Mouse (Mus musculus): ENCODE data around the gene Entpd6.

The Entpd6 gene

DNA sequence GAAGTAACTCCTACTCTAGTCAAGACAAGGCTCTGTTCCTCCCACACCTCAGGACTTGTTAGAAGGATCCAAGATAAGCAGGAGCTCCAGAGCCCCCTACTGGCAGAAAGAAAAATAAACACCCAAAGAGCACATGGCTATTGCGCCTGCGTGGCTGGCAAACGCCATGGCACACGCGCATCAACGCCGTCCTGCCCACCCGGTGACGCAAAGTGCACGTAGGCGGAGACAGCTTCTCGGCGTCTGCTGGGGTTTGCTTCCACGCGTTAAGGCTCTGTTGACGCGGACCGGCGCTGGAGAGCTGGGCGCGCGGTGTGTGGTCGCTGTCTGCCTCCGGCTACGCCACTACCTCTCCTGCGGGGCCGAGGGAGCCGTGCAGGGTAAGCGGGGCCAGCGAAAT is at the start of gene Entpd6:
TSS of gene Entpd6 (plus strand) at position 189 of the 400 bp plus-strand sequence.
- peak; percentile 95 for DNase-seq

DNA sequence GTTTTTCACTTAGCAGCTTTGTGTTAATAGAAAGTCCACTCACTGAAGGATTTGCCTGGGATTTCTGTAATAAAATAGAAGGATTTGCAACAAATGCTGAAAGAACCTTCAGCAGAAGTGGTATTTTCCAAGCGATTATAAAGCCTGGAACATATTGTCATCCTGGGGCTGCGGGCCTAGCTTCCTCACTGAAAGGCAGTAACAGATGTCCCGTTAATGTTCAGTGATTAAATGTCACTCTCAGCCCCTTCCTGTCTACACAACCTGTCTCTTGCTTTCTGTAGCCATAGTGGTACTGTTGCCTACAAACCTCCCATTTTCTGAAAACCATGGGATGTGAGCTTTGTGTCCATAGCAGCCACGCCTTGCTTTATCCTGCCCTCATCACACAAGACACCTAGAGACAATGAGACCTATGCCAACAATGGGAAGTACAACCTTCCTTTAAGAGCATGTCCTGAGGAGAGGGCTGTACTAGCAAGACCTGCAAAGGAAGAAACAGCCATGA is 36.6 kb upstream of the Entpd6 start:
- no peak for DNase-seq

DNA sequence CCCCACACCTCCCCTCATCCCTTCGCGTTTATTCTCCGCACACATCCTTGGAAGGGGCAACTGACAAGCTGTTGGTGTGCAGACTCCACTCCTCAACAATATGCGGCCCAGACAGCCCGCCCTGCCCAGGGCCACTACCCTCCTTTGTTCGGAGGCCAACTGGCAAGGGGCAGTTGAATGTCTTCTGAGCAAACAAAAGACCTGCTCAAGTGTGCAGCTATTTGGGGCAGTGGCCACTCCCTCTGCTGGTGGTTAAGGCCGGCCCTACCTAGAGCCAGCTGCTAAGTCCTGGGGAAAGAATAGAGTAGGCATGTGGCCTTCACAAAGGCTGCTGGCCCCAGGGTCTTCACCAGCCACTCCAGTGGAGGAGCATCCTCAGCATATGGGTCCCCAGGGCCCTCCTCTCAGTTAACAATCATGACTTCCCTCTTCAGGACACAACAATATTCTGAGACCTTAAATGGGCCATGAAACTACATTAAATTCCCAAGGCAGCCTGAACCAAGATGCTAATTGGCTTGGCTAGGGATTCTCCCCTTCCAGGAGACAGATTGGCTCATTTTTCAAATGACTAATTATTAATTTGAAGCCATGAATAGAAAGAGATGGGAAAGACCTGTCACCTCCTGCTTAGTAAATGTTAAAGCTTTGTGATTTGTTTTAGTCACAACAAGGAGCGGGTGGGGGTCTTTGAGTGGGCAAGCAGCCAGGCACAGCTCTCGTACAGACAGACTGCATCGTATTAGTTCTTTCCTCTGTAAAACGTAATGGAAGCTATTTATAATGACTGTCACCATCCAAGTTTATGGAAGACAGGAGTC is 12.9 kb upstream of the Entpd6 start:
- no peak for DNase-seq

DNA sequence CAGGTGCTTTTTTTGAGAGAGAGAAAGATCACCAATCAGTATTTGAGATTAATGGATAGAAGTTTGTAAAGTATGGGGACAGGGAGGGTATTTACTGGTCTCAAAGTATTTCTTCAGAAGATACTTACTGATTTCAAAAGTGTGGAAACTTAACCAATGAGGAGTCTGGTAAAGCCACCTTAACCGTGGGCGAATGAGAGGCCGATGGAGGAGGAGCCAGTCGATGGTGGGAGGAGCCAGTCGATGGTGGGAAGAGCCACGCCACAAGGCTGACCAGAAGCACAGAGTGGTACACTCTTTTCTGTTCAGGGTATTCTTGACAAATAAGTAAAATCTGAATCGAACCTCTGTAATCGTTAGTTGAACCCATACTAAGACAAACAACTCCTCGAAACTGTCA is 11.0 kb upstream of the Entpd6 start:
- DNase-seq = no peak

DNA sequence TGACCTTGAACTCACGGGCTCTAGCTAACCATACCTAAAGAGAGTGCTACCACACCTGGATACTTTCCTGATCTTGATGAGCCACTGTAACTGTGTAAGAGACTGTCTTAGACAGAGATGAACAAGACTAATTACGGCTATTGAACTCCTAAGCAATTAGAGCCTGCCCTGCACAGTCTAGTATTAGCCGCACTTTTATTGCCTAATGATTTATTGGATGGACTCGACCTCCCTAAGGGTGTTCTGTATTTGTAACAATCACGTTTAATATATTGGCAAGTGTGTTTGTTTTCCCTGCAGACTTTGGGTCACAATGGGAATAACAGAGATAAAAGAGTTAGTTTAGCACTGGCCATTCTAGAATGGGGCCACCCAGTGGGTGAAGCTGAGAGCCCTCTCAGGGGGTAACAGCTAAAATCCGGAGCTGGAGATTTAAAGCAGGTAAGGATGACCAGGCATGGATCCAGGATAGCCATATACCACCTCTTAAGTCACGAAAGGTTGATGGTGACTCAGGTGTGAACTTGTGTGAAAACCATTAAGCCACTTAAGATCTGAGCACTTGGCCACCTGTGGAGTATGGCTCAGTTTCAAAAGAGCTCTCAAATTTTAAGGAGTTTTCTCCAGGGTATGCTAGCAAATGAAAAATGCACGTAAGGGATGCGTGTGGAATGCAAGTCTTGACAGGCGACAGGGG is 8.5 kb upstream of the Entpd6 start:
- DNase-seq = no peak

DNA sequence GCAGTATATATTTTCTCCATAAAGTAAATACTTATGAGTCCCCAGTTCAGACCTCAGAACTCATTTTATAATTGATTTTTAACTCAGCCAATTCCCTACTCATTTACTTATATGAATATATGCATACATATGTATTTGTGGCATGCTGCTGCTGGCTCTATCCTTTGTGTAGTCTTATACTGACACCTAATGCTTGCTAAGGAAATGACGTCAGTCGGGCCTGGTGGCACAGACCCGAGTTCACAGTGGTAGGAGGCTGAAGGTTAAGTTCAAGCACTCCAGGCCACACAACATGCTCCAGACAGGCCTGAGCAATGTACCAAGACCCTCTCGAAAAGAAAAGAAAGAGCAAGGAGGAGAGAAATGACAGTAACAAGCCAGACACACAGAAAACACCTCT is 7.4 kb upstream of the Entpd6 start:
- DNase-seq = no peak

DNA sequence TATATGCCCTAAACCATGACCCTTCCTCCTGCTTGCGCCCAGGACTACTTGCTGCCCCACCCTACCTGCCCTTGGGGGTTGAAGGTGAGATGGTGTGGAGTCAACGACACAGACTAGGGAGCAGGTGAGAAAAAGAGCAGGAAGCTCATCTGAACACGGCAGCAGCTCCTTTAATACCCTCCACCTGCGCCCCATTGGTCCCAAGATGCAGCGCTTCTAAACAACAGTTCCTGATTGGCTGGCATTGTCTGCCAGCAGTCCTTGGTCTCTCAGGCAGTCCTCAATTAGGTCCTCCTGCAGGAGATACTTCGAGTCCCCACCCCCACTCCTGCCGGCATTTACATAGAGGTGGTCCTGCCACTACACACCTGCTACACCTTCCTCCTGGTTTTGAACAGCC is 3.8 kb upstream of the Entpd6 start:
- DNase-seq = no peak

DNA sequence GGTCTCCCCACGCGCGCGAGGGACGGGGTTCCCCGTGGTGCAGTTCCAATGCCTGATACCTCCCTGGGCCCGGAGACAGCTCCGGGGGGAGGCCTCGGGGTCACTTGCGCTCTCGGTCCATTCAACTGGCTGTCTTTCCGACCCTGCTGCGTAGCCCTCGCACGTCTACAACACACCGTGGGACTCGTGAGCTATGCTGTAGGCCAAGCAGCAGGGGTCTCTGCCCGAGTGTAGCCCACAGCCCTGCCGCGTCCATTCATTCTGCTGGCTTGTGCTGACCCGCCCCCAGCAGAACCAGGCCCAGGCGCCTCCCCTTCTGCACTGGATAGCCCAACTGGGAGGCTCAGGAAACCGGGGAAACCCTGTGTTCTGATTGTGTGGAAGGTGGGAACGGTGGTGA is 441 bp downstream of the Entpd6 start:
- DNase-seq = no peak

DNA sequence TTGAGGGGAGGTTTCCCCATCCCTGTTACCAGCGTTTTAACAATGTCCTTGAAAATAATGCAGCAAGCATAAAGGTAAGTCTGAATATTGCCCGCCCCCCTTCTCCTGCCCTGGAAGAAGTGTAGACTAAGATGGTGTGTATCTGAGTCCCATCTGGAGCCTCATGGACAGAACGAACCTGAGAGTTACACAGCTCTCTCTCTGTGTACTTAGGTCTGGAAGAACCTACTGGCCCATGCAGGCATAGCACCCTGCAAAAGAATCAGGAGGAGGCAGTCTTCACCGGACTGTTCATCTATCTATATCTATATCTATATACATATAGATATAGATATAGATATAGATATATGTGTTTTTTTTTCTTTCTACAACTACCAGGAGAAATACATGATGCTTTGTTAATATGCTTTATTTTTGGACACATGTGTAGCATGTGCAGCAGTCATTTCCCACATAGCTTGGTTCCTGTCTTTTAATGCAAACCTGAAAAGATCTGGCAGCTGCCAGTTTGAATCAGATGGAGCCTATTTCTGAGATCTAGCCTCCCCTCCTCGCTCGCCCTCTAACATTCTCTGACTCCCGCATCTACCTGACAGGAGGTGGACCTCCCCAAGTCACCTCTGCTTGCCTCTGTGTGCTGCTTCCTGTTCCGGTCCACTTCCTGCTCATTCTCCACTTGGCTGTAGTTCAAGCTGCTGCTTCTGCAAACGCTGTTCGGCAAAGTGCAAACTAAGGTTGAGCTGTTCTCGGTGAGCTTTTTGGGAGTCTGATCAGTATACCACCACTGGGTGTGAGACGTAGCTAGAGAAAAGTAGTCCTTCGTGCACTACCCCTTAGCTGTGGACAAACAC is 1.5 kb downstream of the Entpd6 start:
- DNase-seq = no peak

DNA sequence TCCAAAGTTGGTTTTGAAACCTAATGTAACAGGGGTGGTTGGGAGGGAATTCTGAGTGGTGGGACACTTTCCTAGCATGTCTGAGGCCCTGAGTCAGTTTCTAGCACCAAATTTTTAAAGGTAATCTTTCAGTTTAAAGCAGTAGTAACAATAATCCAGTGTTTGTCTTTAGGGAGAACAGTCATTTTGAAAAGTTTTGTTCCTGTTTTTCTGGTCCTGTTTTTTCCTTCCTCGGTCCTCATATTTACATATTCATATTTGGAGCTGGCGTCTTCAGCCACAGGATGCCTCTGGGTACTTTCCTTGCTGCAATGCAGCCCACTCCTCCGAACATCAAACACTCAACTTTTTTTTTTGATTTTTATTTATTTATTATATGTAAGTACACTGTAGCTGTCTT is 6.2 kb downstream of the Entpd6 start:
- no peak for DNase-seq

DNA sequence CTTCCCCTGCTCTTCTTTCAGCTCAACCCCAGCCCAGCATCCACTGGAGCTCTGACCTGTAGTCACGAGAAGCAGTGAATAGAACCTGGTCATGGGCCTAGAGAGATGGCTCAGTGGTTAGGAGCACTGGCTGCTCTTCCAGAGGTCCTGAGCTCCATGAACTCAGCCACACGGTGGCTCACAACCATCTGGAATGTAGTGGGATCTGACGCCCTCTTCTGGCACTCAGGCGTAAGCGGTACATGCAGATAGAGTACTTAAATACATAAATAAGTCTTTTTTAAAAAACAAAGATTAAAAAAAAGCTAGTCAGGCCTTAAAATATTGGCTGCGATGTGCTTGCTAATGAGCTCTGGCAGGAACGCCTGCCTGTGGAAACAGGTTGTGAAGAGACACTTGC is 12.6 kb downstream of the Entpd6 start:
- no peak for DNase-seq

DNA sequence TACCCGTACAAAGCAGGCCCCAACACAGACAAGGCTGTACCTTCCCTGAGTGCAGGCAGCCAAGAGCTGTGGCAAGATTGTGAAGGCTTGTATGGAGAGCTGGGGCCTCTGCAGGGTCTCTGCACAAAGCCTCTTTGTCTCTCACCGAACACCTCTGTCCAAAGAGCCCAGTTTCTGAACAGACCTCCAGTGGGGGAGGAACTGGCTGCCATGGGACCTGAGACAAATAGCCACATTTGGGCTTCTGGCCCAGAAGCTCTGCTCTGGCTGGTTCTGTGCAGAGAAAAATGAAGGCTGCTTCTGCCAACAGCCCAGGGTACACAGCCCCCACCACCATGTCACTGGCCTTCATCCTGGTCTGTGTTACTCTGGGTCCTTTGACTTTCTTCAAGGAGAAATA is 16.8 kb downstream of the Entpd6 start:
- no peak for DNase-seq

DNA sequence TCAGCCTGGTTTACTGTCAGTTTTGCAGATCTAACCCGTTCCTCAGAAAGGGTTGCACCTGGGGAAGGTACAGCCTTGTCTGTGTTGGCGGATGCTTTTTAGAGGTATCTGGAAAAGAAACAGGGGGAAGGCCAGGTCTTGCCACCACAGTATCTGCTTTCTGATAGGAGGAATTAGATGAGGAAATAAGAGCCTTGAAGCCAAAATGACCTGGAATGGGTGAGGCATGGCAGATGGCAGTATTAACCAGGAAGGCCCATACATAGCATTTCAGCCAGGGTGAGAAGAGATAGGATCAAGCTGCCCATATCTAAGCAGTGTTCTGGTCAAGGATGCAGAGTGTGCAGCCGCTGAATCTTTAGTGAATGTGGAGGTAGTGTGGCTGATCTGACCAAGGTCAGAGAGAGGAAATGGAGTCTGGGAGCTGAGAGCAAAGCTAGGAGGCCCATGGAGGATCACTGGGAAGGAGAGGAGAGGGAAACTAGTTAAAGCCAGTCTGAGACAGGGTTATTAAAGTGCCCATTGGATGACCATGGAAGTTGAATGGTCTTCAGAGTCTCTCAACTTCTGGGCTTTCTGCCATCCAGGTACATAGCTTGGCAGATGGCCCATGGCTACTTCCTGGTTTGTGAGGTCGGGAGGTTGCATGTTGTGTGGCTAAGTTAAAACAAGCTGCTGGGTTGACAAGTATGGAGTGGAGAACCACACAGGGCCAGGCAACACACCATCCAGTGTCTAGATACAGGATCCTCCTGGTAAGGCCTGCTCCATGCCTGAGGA is 17.4 kb downstream of the Entpd6 start:
- DNase-seq = no peak

DNA sequence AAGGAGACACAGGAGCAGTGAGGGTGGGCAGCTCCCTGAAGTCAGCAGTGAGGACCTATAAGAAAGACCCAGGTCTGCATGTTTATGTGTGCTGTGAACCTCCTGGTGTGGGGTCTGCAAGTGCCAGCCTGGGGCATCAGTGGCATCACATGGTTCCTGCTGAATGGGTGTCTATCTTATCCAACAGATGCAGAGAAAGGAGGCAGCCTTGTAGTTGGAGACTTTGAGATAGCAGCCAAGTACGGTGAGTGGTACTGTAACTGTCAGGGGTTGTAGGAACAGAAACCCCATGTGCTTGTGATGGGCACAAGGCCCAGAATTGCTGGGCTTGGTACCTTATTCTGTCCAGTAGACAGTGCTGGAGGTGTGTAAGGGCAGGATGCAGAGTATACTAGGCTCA is 19.8 kb downstream of the Entpd6 start:
- DNase-seq = no peak

DNA sequence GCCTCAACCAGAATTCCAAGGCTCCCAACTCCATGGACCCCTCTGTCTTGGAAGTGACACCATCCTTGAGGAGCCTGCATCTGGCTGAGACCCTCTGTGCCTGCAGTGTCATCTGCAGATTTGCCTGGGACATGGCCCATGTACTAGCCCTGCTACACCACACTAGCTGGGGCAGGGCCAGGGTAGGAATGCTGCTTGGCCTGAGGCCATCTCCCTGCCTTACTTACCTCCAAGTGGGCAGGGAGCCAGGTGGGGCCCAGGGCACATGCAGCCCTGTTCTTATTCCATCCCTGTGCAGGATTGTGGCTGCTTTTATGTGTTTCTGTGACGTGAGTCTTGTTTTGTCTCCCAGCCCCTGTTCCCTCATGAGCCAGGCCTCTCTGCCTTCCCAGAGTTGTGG is 21.9 kb downstream of the Entpd6 start:
- DNase-seq = peak; percentile 29

DNA sequence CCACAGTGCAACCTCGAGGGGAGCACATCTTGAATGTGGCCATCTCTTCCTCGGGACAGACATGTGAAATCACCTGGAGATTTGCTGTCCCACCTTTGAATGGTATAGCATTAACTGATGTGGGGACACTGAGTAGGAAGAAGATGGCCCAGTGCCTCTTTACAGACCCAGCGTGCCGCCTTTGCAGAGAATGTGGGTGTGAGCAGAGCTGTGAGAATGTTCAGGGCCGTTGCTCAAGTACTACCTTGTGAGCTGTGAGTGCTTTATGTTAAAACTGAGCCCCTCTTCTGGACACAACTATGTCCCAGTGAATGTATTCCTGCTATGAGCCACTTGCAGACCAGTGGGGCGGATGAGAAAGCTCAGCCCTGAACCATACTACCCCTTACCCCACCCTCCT is 22.3 kb downstream of the Entpd6 start:
- no peak for DNase-seq

DNA sequence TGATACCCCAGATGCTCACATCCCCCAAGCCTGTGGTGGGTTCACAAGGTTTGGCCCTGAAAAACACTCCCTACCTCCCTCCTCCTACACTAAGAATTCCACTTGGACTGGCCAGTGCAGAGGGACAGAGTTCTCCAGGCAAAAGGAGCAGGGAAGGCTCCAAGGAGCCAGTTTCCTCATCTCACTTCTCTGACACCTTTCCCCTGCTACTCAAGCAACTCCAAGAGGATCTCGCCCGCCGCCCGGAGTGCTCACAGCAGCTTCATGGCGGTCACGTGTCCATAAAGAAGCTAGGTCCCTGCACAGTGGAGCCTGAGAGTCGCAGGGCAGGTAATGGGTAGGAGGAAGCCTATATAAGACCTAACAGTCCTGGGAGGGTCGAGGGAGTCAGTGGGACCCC is 23.2 kb downstream of the Entpd6 start:
- DNase-seq = no peak

DNA sequence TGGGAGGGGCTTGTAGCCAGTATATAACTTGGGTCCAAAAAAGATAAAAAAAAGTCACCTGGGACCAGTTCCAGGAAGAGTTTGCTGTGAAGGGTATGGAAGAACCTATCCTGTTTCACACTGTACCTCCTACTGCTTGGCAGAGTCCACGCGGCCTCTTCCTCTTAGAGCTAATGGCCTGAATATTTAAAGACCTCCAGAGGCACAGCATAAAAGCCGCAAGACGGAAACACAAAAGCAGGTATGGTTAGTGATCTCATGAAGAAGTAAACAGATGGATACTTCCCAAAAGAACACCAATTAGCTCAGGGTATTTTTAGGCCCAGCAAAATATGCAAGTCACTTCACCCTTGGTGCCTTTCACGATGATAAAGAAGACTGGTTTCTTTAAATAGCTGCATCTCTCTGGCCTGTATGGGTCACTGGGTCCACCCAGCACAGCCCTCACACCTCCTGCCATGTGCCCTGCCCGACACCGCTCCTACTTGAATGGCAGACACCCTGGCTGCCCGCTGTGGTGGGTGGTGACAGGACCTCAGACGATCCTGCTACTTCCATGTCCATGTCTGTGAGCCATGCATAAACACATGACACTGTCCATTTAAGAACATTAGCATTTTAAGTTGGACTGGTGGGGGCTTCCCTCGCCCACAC is 23.8 kb downstream of the Entpd6 start:
- no peak for DNase-seq

DNA sequence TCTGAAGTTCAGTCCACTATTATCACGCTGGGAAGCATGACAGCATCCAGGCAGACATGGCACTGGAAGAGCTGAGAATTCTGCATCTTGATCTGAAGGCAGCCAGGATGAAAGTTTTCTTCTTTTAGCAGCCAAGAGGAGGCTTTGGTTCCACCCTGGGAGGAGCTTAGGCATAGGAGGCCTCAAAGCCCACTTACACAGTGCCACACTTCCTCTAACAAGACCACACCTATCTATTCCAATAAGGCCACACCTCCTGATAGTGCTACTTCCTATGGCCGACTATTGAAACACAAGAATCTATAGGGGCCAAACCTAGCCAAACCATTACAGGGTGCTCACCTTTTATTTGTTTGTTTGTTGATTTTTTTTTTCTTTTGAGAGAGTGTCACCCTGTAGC is 34.0 kb downstream of the Entpd6 start:
- no peak for DNase-seq

DNA sequence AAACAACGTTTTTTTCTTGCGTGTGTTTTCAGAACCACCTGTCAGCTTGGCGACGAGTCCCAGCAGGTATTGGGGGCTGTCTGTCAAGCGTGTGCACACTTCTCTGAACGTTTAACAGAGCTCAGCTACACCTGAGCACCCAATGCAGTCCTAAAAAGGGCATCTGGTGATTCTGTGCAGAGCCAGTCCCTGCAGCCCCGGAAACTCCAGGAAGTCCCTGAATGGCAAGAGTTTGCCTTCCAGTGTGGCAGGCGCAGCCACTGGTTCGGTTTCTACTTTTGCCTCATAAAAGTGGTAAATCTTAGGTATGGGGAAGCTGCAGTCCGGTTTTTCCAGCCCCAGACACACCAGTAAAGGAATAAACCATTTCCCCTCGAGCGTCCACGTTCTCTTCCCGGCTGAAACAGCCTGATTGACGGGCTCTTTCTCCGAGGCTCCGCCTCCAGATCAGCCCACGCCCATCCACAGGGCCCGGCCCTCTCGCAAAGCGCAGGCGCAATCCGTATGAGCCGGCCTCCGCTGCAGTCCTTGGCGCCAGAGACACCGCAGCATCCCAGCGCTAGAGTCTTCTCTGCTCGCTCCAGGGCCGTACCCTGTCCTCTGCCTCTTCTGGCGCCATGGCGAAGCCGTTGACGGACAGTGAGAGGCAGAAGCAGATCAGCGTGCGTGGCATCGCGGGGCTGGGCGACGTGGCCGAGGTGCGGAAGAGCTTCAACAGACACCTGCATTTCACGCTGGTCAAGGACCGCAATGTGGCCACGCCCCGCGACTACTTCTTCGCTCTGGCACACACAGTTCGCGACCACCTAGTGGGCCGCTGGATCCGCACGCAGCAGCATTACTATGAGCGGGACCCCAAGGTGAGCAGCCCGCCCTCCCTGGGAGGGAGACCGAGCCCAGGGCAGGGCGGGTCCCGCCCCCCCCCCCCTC is 37.7 kb downstream of the Entpd6 start, which contains the start of gene Pygb:
TSS of gene Pygb (plus strand) at position 485 of the 930 bp plus-strand sequence.
- DNase-seq = peak; percentile 87
